Mouse (Mus musculus) cortical plate, adult 2 months (tissue): ENCODE measurements around the gene Stkld1. TPM values are rescaled to one million over a fixed set of nuclear protein-coding genes. Genes with fewer than 3 reads are reported as not detected.

Experiments
- H3K27ac ChIP-seq: fragments of 200-500 bp; 2 replicates; pipeline ENCODE4 v1.5.1; 2012; ENCODE audit warnings: low read length, control low read depth, inconsistent platforms; ENCODE audit not compliant: insufficient read depth
- H3K4me1 ChIP-seq: fragments of 200-500 bp; 2 replicates; pipeline ENCODE4 v1.6.1; 2011; ENCODE audit warnings: low read length; ENCODE audit not compliant: control insufficient read depth, insufficient read depth
- H3K4me3 ChIP-seq: fragments of 200-500 bp; 2 replicates; pipeline ENCODE4 v1.5.1; 2011; ENCODE audit warnings: mild to moderate bottlenecking, low read length, control low read depth; ENCODE audit not compliant: insufficient read depth
- CTCF ChIP-seq: fragments of 200-500 bp; IDR thresholded peaks from 2 replicates; pipeline ENCODE4 v1.5.1; 2011; ENCODE audit warnings: mild to moderate bottlenecking, control low read depth, low read length; ENCODE audit not compliant: insufficient read depth; ENCODE audit errors: extremely low read depth
- POLR2A ChIP-seq: fragments of 200-500 bp; IDR thresholded peaks from 2 replicates; pipeline ENCODE4 v1.6.1; 2011; ENCODE audit warnings: mild to moderate bottlenecking, low read length, control low read depth; ENCODE audit not compliant: insufficient read depth; ENCODE audit errors: extremely low read depth
- polyA plus RNA-seq: library from polyadenylated mRNA; depleted of rRNA; stranded (reverse); fragments of >200 nt; gene quantifications from 2 replicates; pipeline ENCODE4 v1.2.3, GENCODE M21; 2012

Stkld1 gene
- polyA plus RNA-seq, 1 experiment = 0.23 TPM

DNA sequence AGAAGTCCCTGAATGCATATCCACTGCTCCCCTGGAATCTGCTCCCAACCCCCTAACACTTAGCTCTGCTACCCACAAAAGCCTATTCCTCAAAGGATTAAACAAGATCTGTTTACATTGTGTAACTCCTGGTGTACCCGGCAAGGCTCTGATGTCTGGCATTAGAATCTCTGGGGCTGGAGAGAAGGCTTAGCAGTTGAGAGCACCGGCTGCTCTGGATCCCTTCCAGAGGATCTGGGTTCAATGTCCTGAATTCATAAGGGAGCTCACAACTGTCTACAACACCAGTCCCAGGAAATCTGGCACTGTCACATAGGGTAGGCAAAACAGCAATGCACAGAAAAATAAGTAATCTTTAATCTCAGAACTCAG is 23.6 kb downstream of the Stkld1 start:
- Histone ChIP-seq H3K27ac (no peak overlapping the region), H3K4me3 (no peak overlapping the region), H3K4me1 (peaks cover 7% of the 10 kb centered on the region; the same call in 1 of the 2 replicates)
- TF ChIP-seq CTCF (no peak), POLR2A (no peak)

- no peak overlapping the region for H3K27ac ChIP-seq
- peaks cover 9% of the 10 kb centered on the region; the same call in 1 of the 2 replicates for H3K4me1 ChIP-seq
- no peak overlapping the region for H3K4me3 ChIP-seq
- TF ChIP-seq POLR2A (no peak), CTCF (0 out of 2 replicates have a peak, but pooled peaks have one; percentile 12)
These were observed 26.9 kb downstream of the Stkld1 start for GRCm38 (mm10) chr2:26960756-26961155.

DNA sequence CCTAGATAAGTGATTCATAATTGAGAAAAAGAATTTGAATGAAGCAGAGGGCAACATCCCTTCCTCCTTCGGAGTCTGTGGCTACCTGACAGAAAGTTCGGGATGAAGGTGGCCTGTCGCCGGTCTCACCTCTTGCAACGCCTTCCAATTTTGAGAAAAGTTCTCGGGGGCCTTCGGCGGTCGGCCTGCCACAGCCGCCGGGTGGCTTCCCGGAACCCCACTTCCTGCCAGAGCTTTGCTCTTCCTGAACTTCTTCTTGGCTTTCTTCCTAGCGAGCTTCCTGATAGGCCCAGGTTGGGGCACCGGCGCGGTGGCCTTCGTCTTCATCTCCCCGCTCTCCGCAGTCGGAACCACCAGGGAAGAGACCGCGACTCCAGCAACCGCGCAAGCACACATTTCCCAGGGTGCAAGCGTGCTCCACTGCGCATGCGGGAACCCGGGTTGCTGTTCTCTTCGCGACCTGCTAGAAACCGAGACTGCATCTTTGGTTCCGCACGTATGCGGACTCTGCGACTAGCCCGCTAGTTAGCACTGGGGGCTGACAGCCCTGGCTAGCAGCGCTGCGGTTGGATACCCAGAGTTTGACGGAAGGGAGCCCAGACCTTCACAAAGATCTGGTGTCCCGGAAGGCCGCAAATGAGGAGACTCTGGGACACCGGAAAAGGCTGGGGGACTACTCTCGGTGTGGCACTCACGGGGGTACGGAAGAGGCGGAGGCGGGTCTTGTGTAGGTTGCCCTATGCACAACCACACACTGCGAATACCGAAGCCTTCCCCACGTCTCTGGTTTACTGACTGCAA is 30.3 kb downstream of the Stkld1 start, which contains the start of gene Rexo4:
TSS of gene Rexo4 (minus strand) at position 464 of the 801 bp plus-strand sequence.
- TF ChIP-seq POLR2A = peak; percentile 84
- TF ChIP-seq CTCF = no peak
- Histone ChIP-seq H3K4me3 (peak within 1 kb of the TSS; percentile 41), H3K27ac (peak within 1 kb of the TSS; percentile 23), H3K4me1 (peaks cover 9% of the 10 kb centered on the region; the same call in 1 of the 2 replicates)

DNA sequence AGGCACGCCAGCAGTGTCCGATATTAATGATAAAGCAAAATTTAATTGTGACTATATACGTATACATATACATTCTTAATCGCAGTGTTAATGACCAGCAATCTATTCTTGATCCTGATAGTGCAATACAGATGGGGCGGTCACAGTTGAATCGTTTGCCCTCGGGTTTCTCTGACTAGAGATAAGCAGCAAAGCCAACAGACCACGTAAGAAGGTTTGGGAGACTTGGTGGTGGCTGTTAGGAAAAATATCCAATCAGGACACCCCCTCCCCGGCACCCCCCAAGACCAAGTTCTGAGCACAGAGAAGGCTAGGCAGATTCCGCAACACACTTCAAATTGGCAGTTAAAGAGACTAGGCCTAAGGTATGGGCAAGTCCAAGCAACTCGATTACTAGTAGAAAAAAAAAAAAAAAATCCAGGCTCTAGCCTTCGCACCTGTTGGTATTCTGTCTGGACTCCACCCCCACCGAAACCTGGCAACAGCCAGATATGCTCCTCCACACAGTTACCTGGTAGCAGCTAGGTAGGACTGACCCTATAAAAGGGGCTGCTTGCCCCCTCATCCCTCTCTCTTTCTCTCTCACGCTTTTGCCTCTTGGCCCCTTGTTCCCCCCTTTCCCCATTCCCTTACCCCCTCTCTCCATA is 31.0 kb downstream of the Stkld1 start:
- Histone ChIP-seq H3K4me3 (peak overlapping the region; percentile 41), H3K27ac (peak overlapping the region; percentile 23; the same call in 1 of the 2 replicates), H3K4me1 (peaks cover 9% of the 10 kb centered on the region; the same call in 1 of the 2 replicates)
- TF ChIP-seq POLR2A (no peak), CTCF (no peak)

- Histone ChIP-seq H3K4me3 (no peak overlapping the region), H3K27ac (no peak overlapping the region), H3K4me1 (peaks cover 2% of the 10 kb centered on the region; the same call in 1 of the 2 replicates)
- TF ChIP-seq POLR2A = no peak
- no peak for TF ChIP-seq CTCF
These were observed 33.4 kb downstream of the Stkld1 start for GRCm38 (mm10) chr2:26967262-26967661.

GRCm38 (mm10) chr2:26973116-26973515 is 39.3 kb downstream of the Stkld1 start, which contains the start of gene Adamts13:
Adamts13 (plus strand) TSS chr2:26973416.
- Histone ChIP-seq H3K27ac (no peak within 1 kb of the TSS), H3K4me3 (no peak within 1 kb of the TSS), H3K4me1 (no peaks in the 10 kb centered on the region)
- TF ChIP-seq CTCF = no peak
- no peak for TF ChIP-seq POLR2A

DNA sequence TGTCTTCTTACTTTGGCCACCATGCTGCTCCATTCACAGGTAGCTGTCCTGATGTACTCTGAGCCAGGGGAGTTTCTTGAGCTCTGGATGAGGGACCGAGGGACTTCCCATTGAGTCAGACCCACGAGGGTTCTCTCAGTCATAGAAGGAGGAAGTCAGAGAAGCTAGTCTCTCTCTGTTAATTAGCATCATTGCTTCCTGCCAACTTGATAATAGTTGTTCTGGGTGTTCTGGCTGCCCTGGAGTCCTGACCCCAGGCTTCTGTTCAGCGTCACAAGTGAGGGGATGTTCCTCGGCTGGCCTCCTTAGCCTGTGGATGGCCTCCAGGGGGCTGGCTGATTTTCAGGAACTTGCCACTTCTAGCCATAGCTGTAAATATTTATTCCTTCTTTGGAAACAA is 40.1 kb downstream of the Stkld1 start:
- Histone ChIP-seq H3K27ac (no peak overlapping the region), H3K4me3 (no peak overlapping the region), H3K4me1 (no peaks in the 10 kb centered on the region)
- TF ChIP-seq CTCF (no peak), POLR2A (no peak)

DNA sequence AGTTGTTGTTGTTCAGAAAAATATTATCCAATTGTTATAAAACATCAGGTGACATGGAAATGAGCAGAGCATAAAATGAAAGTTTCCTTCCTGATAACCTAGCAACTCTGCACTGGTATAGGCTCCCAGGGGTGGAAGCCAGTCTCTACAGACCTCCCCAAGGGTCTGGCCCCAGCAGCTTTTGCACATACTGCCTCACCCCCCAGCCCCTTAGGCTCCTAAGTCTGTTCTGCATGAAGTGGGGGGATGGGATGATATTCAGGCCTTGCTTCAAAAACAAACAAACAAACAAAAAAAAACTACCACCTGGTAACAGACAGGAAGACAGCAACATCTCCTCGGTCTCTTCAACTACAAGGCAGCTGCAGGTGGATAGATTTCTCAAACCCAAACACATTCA is 46.5 kb downstream of the Stkld1 start:
- Histone ChIP-seq H3K4me3 (no peak overlapping the region), H3K27ac (no peak overlapping the region), H3K4me1 (no peaks in the 10 kb centered on the region)
- TF ChIP-seq POLR2A = no peak
- no peak for TF ChIP-seq CTCF

DNA sequence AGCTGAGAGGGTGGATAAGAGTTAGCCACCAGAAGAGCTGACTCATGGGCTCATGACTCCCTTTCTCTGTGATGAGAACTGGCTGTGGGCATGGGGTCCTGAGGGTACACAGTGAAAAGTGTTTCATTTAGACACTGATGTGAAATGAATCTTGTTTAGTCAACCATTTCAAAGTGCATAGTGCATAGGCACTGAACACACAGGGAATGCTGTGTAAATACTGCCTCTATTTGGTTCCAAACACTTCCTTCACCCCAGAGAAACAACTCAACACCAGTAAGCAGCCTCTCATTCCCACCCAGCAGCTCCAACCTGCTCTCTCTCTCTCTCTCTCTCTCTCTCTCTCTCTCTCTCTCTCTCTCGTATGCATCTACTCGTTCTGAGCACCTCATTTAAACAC is 50.3 kb downstream of the Stkld1 start:
- TF ChIP-seq CTCF = no peak
- no peak for TF ChIP-seq POLR2A
- Histone ChIP-seq H3K27ac (no peak overlapping the region), H3K4me3 (no peak overlapping the region), H3K4me1 (no peaks in the 10 kb centered on the region)
